Mouse (Mus musculus): ENCODE results near the gene Csnka2ip.

Gene Csnka2ip

DNA sequence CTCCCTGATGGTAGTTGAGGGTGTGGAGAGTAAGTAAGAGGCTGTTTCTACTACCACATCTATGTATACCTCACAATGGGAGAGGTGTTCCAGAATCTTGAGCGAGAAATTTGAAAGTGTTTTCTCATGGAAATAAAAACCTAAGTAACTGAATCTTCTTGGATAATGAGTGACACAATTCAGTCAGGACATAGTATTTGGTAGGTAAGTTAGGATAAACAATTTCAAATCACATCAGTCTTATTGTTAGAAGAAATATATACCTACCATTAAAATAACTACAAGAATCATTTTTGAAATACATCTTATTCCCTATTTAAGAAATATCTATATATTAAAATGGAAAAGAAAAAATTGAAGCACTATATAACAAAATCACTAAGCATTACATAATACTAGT lies at the start of gene Csnka2ip:
Gene Csnka2ip, minus strand, starts transcription at position 101 of the 400 bp plus-strand sequence.
- ATAC-seq (ENCODE audit: insufficient number of reproducible peaks, low FRiP score, low TSS enrichment) = no peak

- ATAC-seq (ENCODE audit: insufficient number of reproducible peaks, low FRiP score, low TSS enrichment) = no peak
These were observed 47.5 kb upstream of the Csnka2ip start for GRCm38 (mm10) chr16:64649594-64650290.

GRCm38 (mm10) chr16:64647771-64648170 lies 45.6 kb upstream of the Csnka2ip start:
- no peak for ATAC-seq (ENCODE audit: insufficient number of reproducible peaks, low FRiP score, low TSS enrichment)

GRCm38 (mm10) chr16:64635110-64635509 lies 32.9 kb upstream of the Csnka2ip start:
- ATAC-seq (ENCODE audit: insufficient number of reproducible peaks, low FRiP score, low TSS enrichment) = no peak

GRCm38 (mm10) chr16:64620116-64620515 lies 17.9 kb upstream of the Csnka2ip start:
- ATAC-seq (ENCODE audit: insufficient number of reproducible peaks, low FRiP score, low TSS enrichment) = no peak

GRCm38 (mm10) chr16:64614648-64615047 lies 12.4 kb upstream of the Csnka2ip start:
- no peak for ATAC-seq (ENCODE audit: insufficient number of reproducible peaks, low FRiP score, low TSS enrichment)

DNA sequence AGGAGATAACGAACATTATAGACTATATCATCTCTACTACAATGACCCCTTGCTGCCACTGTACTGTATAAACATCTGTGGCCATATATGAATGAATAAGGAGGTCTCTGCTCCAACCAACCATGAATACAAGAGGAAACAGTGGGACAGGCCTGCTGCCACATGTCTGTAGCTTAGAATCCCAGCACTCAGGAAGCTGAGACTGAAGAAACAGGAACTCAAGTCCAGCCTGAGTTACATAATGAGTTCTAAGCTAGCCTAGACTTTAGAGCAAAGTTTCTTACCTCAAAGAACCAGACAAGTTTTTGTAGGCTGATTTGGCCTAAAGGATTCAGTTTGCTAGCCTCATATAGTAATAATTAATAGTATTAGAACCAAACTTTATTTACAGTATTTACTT lies 5.6 kb upstream of the Csnka2ip start:
- ATAC-seq (ENCODE audit: insufficient number of reproducible peaks, low FRiP score, low TSS enrichment) = no peak

GRCm38 (mm10) chr16:64586825-64587224 lies 15.4 kb downstream of the Csnka2ip start:
- no peak for ATAC-seq (ENCODE audit: insufficient number of reproducible peaks, low FRiP score, low TSS enrichment)

GRCm38 (mm10) chr16:64586262-64586619 lies 16.0 kb downstream of the Csnka2ip start:
- ATAC-seq (ENCODE audit: insufficient number of reproducible peaks, low FRiP score, low TSS enrichment) = no peak

DNA sequence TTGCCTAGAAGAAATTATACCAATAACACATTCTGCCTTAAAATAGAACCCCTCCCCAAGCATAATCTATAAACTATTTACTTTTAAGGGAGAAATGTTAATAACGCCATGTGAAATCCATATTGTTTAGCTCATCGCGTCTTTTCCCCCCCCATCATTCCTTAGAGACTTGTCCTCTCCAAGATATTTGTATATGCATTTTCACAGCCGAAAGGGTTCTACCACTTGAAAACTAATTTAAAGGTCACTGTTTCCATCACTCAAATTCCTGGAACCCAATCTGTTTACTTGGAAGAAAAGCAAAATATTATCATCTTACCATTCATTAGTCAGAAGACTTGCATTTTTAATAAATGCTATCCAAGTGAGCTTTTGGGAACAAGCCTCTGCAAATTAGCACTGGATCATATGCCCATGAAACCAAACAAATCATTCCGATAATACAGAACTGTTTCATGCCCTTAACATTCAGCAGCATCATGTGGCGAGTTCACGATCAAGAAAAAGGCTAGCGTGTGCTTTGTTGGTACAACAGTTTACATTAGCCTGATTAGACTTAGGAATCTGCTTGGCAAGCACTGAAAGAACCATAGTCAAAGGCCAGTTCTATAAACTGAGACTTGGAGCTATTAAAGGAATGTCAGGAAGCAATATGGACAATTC lies 16.5 kb downstream of the Csnka2ip start:
- no peak for ATAC-seq (ENCODE audit: insufficient number of reproducible peaks, low FRiP score, low TSS enrichment)

GRCm38 (mm10) chr16:64584591-64584990 lies 17.6 kb downstream of the Csnka2ip start:
- no peak for ATAC-seq (ENCODE audit: insufficient number of reproducible peaks, low FRiP score, low TSS enrichment)

- ATAC-seq (ENCODE audit: insufficient number of reproducible peaks, low FRiP score, low TSS enrichment) = no peak
These were observed 18.8 kb downstream of the Csnka2ip start for GRCm38 (mm10) chr16:64583406-64583805.

DNA sequence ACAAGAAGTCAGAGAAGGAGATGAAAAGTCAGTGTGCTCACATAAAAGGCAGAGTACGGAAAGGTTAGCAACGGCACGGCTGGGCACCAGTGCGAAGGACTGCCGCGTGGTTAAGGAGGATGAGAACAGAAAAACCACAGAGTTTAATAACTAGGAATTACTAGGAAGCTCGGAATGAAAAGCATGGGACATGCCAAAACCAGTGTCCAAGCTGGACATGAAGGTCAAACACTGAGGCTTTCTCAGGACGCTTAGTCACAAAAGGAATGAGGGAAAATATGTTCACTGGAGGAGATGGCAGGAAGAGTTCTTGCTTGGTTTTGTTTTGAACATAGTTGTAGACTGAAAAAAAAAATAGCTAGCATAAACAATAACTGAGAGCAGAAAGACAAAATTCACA lies 32.7 kb downstream of the Csnka2ip start:
- no peak for ATAC-seq (ENCODE audit: insufficient number of reproducible peaks, low FRiP score, low TSS enrichment)

DNA sequence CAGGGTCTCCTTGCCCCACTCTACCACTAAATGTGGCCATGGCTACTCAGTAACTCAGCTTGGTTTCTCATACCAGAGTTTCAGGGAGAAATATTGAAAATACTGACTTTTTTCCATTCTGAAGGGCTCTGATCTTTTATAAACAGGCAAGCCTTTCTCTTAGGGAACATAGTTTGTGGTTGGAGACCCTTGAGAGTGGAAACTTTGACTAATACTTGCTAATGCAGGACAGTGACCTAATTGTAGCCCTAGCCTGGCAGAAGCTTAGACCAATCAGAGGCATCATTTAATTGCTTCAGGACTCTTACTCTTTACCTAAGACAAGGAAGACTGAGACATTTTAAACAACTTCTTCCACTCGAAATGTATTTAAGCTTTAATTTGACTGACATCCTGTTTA lies 39.1 kb downstream of the Csnka2ip start:
- no peak for ATAC-seq (ENCODE audit: insufficient number of reproducible peaks, low FRiP score, low TSS enrichment)

GRCm38 (mm10) chr16:64558518-64558917 lies 43.7 kb downstream of the Csnka2ip start:
- no peak for ATAC-seq (ENCODE audit: insufficient number of reproducible peaks, low FRiP score, low TSS enrichment)

DNA sequence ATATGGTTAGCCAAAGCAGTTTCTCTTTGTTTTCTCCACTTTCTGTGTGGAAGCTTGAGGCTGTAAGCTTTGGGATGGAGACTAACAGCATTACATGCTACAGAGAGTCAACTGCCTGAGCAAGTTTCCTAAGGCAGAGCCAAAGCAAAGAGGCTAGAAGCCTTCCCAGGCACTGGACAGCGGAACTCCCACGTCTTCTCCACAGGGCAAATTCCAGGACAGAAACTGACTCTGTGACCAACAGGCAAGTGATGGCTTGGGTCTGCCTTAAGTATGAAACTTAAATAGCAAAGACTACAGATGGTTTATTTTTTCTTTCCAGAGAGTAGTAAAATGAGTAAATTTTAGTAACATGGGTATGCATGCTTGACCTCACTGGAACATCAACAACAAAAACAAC lies 75.3 kb downstream of the Csnka2ip start:
- no peak for ATAC-seq (ENCODE audit: insufficient number of reproducible peaks, low FRiP score, low TSS enrichment)

DNA sequence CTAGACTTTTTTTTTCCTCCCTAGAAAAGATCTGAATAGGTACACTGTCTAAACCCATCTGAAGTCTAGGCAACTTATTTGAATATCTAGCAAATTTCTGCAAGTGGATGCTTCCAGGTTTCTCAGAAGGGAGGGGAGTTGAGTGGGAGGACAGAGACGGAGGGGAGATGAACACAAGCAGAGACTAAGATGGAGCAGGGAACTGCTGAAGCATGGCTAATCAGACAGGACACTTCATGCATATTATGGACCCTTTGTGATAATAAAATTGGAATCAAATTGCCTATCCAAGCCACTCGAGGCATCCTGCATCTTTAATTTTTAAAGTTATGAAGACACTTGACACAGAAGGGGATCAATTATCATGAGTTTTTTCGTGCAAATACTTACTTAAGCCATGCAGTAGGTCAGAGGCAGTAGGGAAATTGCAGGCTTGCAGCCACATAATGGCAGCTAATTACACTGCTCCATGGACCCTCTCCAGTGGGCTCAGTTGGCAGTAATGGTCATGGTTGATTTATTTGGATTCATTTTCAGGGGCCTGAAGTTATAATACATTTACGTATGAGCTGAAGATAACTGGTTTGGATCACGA lies 78.1 kb downstream of the Csnka2ip start:
- no peak for ATAC-seq (ENCODE audit: insufficient number of reproducible peaks, low FRiP score, low TSS enrichment)

DNA sequence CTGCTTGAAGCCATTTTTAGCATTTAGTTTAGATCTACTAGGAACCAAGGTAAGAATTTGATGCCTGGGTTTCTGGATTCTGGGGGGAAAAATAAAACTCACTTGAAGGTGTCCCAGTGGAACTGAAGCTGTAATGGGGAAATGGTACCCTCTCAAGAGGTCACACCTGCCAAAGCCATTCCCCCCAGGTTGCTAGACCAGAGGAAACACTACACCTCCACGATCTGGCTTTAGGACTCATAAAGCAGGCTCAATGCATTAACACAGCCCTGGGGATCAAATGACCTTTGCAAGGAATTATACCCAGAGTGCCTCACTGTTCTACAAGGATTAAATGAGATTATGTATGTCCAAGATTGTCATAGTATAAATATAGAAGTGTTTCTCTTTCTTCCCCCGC lies 88.8 kb downstream of the Csnka2ip start:
- no peak for ATAC-seq (ENCODE audit: insufficient number of reproducible peaks, low FRiP score, low TSS enrichment)
